Comparison of ENCODE assay signal across 27 mouse cellular contexts in the genomic region with DNA sequence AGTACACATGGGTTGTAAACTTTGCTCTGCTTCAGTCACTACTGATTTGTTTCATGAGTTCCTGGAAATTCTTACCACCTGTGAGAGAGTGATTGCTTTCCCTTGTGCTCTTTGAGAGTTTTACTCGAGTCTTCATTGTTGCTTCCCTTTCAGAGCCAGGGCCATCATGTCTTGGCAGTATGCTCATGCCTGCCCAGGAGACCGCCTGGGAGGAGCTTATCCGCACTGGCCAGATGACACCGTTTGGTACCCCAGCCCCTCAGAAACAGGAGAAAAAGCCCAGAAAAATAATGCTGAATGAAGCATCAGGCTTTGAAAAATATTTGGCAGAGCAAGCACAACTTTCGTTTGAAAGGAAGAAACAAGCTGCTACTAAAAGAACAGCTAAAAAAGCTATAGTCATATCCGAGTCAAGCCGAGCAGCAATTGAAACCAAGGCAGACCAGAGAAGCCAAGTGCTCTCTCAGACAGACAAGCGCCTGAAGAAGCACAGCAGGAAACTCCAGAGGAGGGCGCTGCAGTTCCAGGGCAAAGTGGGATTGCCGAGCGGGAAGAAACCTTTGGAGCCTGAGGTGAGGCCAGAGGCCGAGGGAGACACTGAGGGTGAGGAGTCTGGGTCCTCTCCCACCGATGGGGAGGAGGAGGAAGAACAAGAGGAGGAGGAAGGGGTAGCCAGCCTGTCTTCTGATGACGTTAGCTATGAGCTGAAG. TPM values are rescaled to one million over a fixed set of nuclear protein-coding genes. Genes with fewer than 3 reads are reported as not detected.
DNase-seq lines count a peak whose midpoint lies in the region; ATAC-seq and TF ChIP-seq lines count a peak whose summit lies in the region.
"Had no signal": no experiment of that assay in that cellular context is flagged by ENCODE, and none has a peak within 500 bp of the region (broad histone marks: within the 10 kb centered on the region; RNA-seq: fewer than 3 reads in every experiment).

No protein-coding gene starts in this region.

- WGBS in hindbrain, embryonic 16.5 days, result 69% methylated on average over 14 of the region's 14 CpGs
- 79% methylated on average over 14 of the region's 14 CpGs for WGBS in hindbrain, embryonic 10.5 days

- TF ChIP-seq POLR2A in ES-Bruce4 (IDR thresholded peaks at IDR 0.05; ENCODE audit: insufficient read depth, low read length), result no peak

- no peaks in the 10 kb centered on the region for H3K27me3 ChIP-seq in hindbrain, embryonic 16.5 days (replicated peaks; ENCODE audit: control insufficient read depth, insufficient read depth, low read length)
- H3K27me3 ChIP-seq in hindbrain, embryonic 10.5 days (ENCODE audit: insufficient read depth, poor library complexity, severe bottlenecking), result no peaks in the 10 kb centered on the region
- H3K27me3 ChIP-seq in ES-Bruce4 (ENCODE audit: control insufficient read depth, insufficient read depth, low read length, poor library complexity, severe bottlenecking), result no peaks in the 10 kb centered on the region
- H3K27me3 ChIP-seq: embryonic facial prominence, embryonic 13.5 days; forebrain, embryonic 15.5 days; hindbrain, embryonic 12.5 days; midbrain, embryonic 13.5 days; neural tube, embryonic 15.5 days; Patski had no signal

- H3K9ac ChIP-seq in hindbrain, embryonic 16.5 days (ENCODE audit: low read depth, low read length), result no peak overlapping the region
- no peak overlapping the region for H3K9ac ChIP-seq in ES-Bruce4 (ENCODE audit: low read depth, poor library complexity, severe bottlenecking)
- H3K9ac ChIP-seq: embryonic facial prominence, embryonic 13.5 days; forebrain, embryonic 15.5 days; hindbrain, embryonic 12.5 days; liver, embryonic 14.5 days; midbrain, embryonic 13.5 days; neural tube, embryonic 15.5 days had no signal

- TF ChIP-seq EP300 in ES-Bruce4 (IDR thresholded peaks at IDR 0.05; ENCODE audit: insufficient read depth, low read depth, low read length), result no peak

- peaks cover 10% of the 10 kb centered on the region; the same call in 1 of the 2 replicates for H3K36me3 ChIP-seq in hindbrain, embryonic 16.5 days (ENCODE audit: control insufficient read depth, insufficient read depth, low read length)
- peaks cover 75% of the 10 kb centered on the region for H3K36me3 ChIP-seq in hindbrain, embryonic 10.5 days
- H3K36me3 ChIP-seq in ES-Bruce4 (ENCODE audit: control insufficient read depth, insufficient read depth, low read length, poor library complexity, severe bottlenecking), result no peaks in the 10 kb centered on the region; the same call in 1 of the 2 replicates

- H3K4me2 ChIP-seq in hindbrain, embryonic 16.5 days (ENCODE audit: low read length), result no peak overlapping the region
- H3K4me2 ChIP-seq: embryonic facial prominence, embryonic 13.5 days; forebrain, embryonic 15.5 days; hindbrain, embryonic 12.5 days; midbrain, embryonic 13.5 days; neural tube, embryonic 15.5 days had no signal

- no peaks in the 10 kb centered on the region for H3K9me3 ChIP-seq in hindbrain, embryonic 16.5 days (ENCODE audit: control insufficient read depth, low read length)
- H3K9me3 ChIP-seq in hindbrain, embryonic 10.5 days, result no peaks in the 10 kb centered on the region
- H3K9me3 ChIP-seq in ES-Bruce4 (replicated peaks; ENCODE audit: control insufficient read depth, insufficient read depth, low read length, poor library complexity, severe bottlenecking), result no peaks in the 10 kb centered on the region
- H3K9me3 ChIP-seq: embryonic facial prominence, embryonic 13.5 days; forebrain, embryonic 10.5 days; forebrain, embryonic 15.5 days; hindbrain, embryonic 12.5 days; midbrain, embryonic 13.5 days; neural tube, embryonic 15.5 days had no signal

- intact Hi-C loops in left cerebral cortex, postnatal 4 days (cut with DNase I), result no loop called here
- intact Hi-C loops in left cerebral cortex, postnatal 36 days (cut with DNase I), result no loop called here

- peak; percentile 47 for TF ChIP-seq CTCF in ES-Bruce4 (IDR thresholded peaks at IDR 0.05; ENCODE audit: low read depth, low read length)

- 0 out of 2 replicates have a peak, but pooled peaks cover 2% of the 10 kb centered on the region for H3K4me1 ChIP-seq in hindbrain, embryonic 16.5 days (ENCODE audit: control insufficient read depth, insufficient read depth, low read depth, low read length)
- H3K4me1 ChIP-seq in hindbrain, embryonic 10.5 days (replicated peaks), result no peaks in the 10 kb centered on the region
- H3K4me1 ChIP-seq in ES-Bruce4 (ENCODE audit: control insufficient read depth, insufficient read depth, low read length), result no peaks in the 10 kb centered on the region

- no peak overlapping the region for H3K4me3 ChIP-seq in hindbrain, embryonic 16.5 days (ENCODE audit: low read length)
- no peak overlapping the region for H3K4me3 ChIP-seq in hindbrain, embryonic 10.5 days
- H3K4me3 ChIP-seq in ES-Bruce4 (ENCODE audit: low read depth, low read length), result no peak overlapping the region
- H3K4me3 ChIP-seq: embryonic facial prominence, embryonic 13.5 days; forebrain, embryonic 10.5 days; forebrain, embryonic 15.5 days; hindbrain, embryonic 12.5 days; midbrain, embryonic 13.5 days; neural tube, embryonic 15.5 days had no signal

- ATAC-seq in hindbrain, embryonic 16.5 days, result 0 out of 2 replicates have a peak, but pooled peaks have one; percentile 48
- ATAC-seq: forebrain, embryonic 15.5 days; inflammation-experienced regulatory T-cells, adult 6 months; midbrain, embryonic 13.5 days; Patski had no signal

- no peak overlapping the region for H3K27ac ChIP-seq in hindbrain, embryonic 16.5 days (ENCODE audit: low read depth, low read length)
- H3K27ac ChIP-seq in hindbrain, embryonic 10.5 days, result no peak overlapping the region
- no peak overlapping the region for H3K27ac ChIP-seq in ES-Bruce4 (ENCODE audit: insufficient read depth, low read length)
- H3K27ac ChIP-seq: embryonic facial prominence, embryonic 13.5 days; forebrain, embryonic 10.5 days; forebrain, embryonic 15.5 days; hindbrain, embryonic 12.5 days; liver, embryonic 14.5 days; macrophage; midbrain, embryonic 13.5 days; neural tube, embryonic 15.5 days had no signal

- DNase-seq in hindbrain, embryonic 10.5 days (ENCODE audit: low spot score), result no peak
- peak; percentile 49 for DNase-seq in left cerebral cortex, postnatal 4 days
- DNase-seq in left cerebral cortex, postnatal 36 days (ENCODE audit: low spot score in 2 of 2), result no peak
- peak; percentile 55 for DNase-seq in R1 (ENCODE audit: low read depth, low spot score)
- DNase-seq in kidney, postnatal 14 days, result no peak
- DNase-seq: adrenal gland, adult 2 months; adrenal gland, postnatal 36 days; B cell, adult 2 months; cerebellum, adult 8-10 months; kidney, adult 2 months; liver; lung, adult 2 months; lung, postnatal 10 days; retina, postnatal 1 day; thymus, postnatal 4 days had no signal

RNA-seq across cellular contexts. Expression of gene Ercc6, which starts 12.8 kb away (rescaled TPM):
- polyA plus RNA-seq in hindbrain, embryonic 16.5 days (2015; fragmentation: Nextera tagmentation; extraction: Ambion mirVana), result 24.2 and 24.3 TPM in 2 replicates
- 28.9 and 30.4 TPM in 2 replicates for polyA plus RNA-seq in hindbrain, embryonic 10.5 days (2016; fragmentation: Nextera tagmentation; extraction: Ambion mirVana)
- total RNA-seq in left cerebral cortex, postnatal 4 days (2021), result 10 to 100 TPM; 27.9 to 29.0 TPM
- total RNA-seq in left cerebral cortex, postnatal 36 days (2021), result 10 to 100 TPM; 16.6 to 24.4 TPM
- polyA plus RNA-seq in ES-Bruce4 (2011; ENCODE audit: insufficient read depth, insufficient read length, low read depth, missing spikeins), result 22.8 and 24.6 TPM in 2 replicates

Comparison
In these comparisons a context has a peak if more than half of its experiments do, and no peak if none do; other contexts are left out.
1. DNase-seq: peak in left cerebral cortex, postnatal 4 days (single experiment) and R1 (single experiment); none in hindbrain, embryonic 10.5 days (single experiment), left cerebral cortex, postnatal 36 days (0 of 2) and kidney, postnatal 14 days (single experiment).